Mouse (Mus musculus) thymus, adult 2 months (tissue): ENCODE measurements around the gene Irx6. TPM values are rescaled to one million over a fixed set of nuclear protein-coding genes. Genes with fewer than 3 reads are reported as not detected.

Experiments
- DNase-seq: peaks from one replicate; pipeline ENCODE4 v3.0.0; 2021
- H3K27ac ChIP-seq: fragments of 200-500 bp; 2 replicates; pipeline ENCODE4 v1.5.1; 2012; ENCODE audit warnings: low read length, control low read depth; ENCODE audit not compliant: control insufficient read depth, insufficient read depth
- H3K27me3 ChIP-seq: fragments of 200-500 bp; 2 replicates; pipeline ENCODE4 v1.6.1; 2012; ENCODE audit warnings: mild to moderate bottlenecking, low read length, moderate library complexity, mixed read lengths; ENCODE audit not compliant: control insufficient read depth, insufficient read depth
- H3K36me3 ChIP-seq: fragments of 200-500 bp; 2 replicates; pipeline ENCODE4 v1.6.1; 2012; ENCODE audit warnings: mild to moderate bottlenecking, low read length, moderate library complexity; ENCODE audit not compliant: control insufficient read depth, insufficient read depth
- H3K4me1 ChIP-seq: fragments of 200-500 bp; replicated peaks from 2 replicates; pipeline ENCODE4 v1.6.1; 2012; ENCODE audit warnings: low read length; ENCODE audit not compliant: control insufficient read depth, insufficient read depth
- H3K4me3 ChIP-seq: fragments of 200-500 bp; 2 replicates; pipeline ENCODE4 v1.5.1; 2012; ENCODE audit warnings: mild to moderate bottlenecking, low read length, control low read depth, moderate library complexity; ENCODE audit not compliant: control insufficient read depth, insufficient read depth
- CTCF ChIP-seq: fragments of 200-500 bp; IDR thresholded peaks from 2 replicates; pipeline ENCODE4 v1.5.1; 2012; ENCODE audit warnings: mild to moderate bottlenecking, control low read depth, low read length, moderate library complexity, borderline replicate concordance; ENCODE audit not compliant: control insufficient read depth, poor library complexity, insufficient read depth; ENCODE audit errors: extremely low read depth
- POLR2A ChIP-seq: fragments of 200-500 bp; IDR thresholded peaks from 2 replicates; pipeline ENCODE4 v1.6.1; 2012; ENCODE audit warnings: mild to moderate bottlenecking, low read length, control low read depth, moderate library complexity; ENCODE audit not compliant: control insufficient read depth, poor library complexity, insufficient read depth; ENCODE audit errors: extremely low read depth
- WGBS: fragments of 180-500 bp; shearing (Covaris S2); methylation state at CpG from one replicate; pipeline ENCODE4 v1.1.7; 2018; 5-methylcytosine and 5-hydroxymethylcytosine counted together
- polyA plus RNA-seq: library from polyadenylated mRNA; depleted of rRNA; stranded (reverse); fragments of >200 nt; gene quantifications from 2 replicates; pipeline ENCODE4 v1.2.3, GENCODE M21; 2012

Irx6 gene
- polyA plus RNA-seq, 1 experiment, result 0.07 TPM

- Histone ChIP-seq H3K27me3 (no peaks in the 10 kb centered on the region; the same call in 1 of the 2 replicates), H3K4me1 (no peaks in the 10 kb centered on the region), H3K36me3 (no peaks in the 10 kb centered on the region), H3K4me3 (no peak overlapping the region), H3K27ac (no peak overlapping the region)
- no peak for DNase-seq
- no peak for TF ChIP-seq POLR2A
- no peak for TF ChIP-seq CTCF
- WGBS, result 88% methylated on average over 11 of the region's 11 CpGs
These were observed 3.9 kb upstream of the Irx6 start for GRCm38 (mm10) chr8:92670236-92670635.

- DNase-seq, result no peak
- Histone ChIP-seq H3K4me1 (no peaks in the 10 kb centered on the region), H3K27ac (no peak overlapping the region), H3K4me3 (no peak overlapping the region), H3K36me3 (no peaks in the 10 kb centered on the region), H3K27me3 (no peaks in the 10 kb centered on the region; the same call in 1 of the 2 replicates)
- TF ChIP-seq POLR2A (no peak), CTCF (no peak)
- 77% methylated on average over 12 of the region's 12 CpGs for WGBS
These were observed 3.4 kb upstream of the Irx6 start for GRCm38 (mm10) chr8:92670656-92671195.

- Histone ChIP-seq H3K36me3 (no peaks in the 10 kb centered on the region), H3K4me3 (no peak overlapping the region), H3K4me1 (no peaks in the 10 kb centered on the region), H3K27ac (no peak overlapping the region), H3K27me3 (no peaks in the 10 kb centered on the region; the same call in 1 of the 2 replicates)
- DNase-seq, result no peak
- TF ChIP-seq POLR2A (no peak), CTCF (no peak)
- 91% methylated on average over 4 of the region's 4 CpGs for WGBS
These were observed 2.2 kb upstream of the Irx6 start for GRCm38 (mm10) chr8:92671892-92672291.

GRCm38 (mm10) chr8:92673101-92673500, 987 bp upstream of the Irx6 start:
- 8% methylated on average over 11 of the region's 11 CpGs for WGBS
- no peaks in the 10 kb centered on the region for H3K4me1 ChIP-seq
- no peaks in the 10 kb centered on the region; the same call in 1 of the 2 replicates for H3K27me3 ChIP-seq
- no peak overlapping the region for H3K4me3 ChIP-seq
- TF ChIP-seq CTCF, result no peak
- TF ChIP-seq POLR2A, result no peak
- H3K27ac ChIP-seq, result no peak overlapping the region
- H3K36me3 ChIP-seq, result no peaks in the 10 kb centered on the region
- DNase-seq, result no peak

GRCm38 (mm10) chr8:92673555-92674243, 389 bp upstream of the Irx6 start:
- 8% methylated on average over 29 of the region's 30 CpGs for WGBS
- DNase-seq, result no peak
- Histone ChIP-seq H3K4me3 (no peak overlapping the region), H3K27me3 (no peaks in the 10 kb centered on the region; the same call in 1 of the 2 replicates), H3K27ac (no peak overlapping the region), H3K4me1 (no peaks in the 10 kb centered on the region), H3K36me3 (no peaks in the 10 kb centered on the region)
- TF ChIP-seq CTCF (no peak), POLR2A (no peak)

- no peaks in the 10 kb centered on the region for H3K36me3 ChIP-seq
- 15% methylated on average over 16 of the region's 16 CpGs for WGBS
- no peaks in the 10 kb centered on the region for H3K4me1 ChIP-seq
- TF ChIP-seq CTCF (no peak), POLR2A (no peak)
- no peaks in the 10 kb centered on the region; the same call in 1 of the 2 replicates for H3K27me3 ChIP-seq
- no peak overlapping the region for H3K27ac ChIP-seq
- H3K4me3 ChIP-seq, result no peak overlapping the region
- DNase-seq, result no peak
These were observed 4.3 kb downstream of the Irx6 start for GRCm38 (mm10) chr8:92678407-92678806.
